Mouse (Mus musculus) MEL (cell line): ENCODE measurements around the gene Nos1ap.

Experiments
- BHLHE40 ChIP-seq: IDR thresholded peaks from 2 replicates; pipeline ENCODE4 v1.6.1; 2012; ENCODE audit warnings: low read depth, mild to moderate bottlenecking, inconsistent platforms, low read length, improper control_type of control experiment, borderline replicate concordance
- CHD1 ChIP-seq: IDR thresholded peaks from 2 replicates; pipeline ENCODE4 v1.6.1; 2012; ENCODE audit warnings: low read depth, mild to moderate bottlenecking, inconsistent platforms, low read length, improper control_type of control experiment
- CTCF ChIP-seq, 3 experiments: IDR thresholded peaks in 2 of 3; conservative IDR thresholded peaks in 1 of 3; 2 replicates each; pipeline ENCODE4 v1.5.1; 2011 to 2012; ENCODE audit warnings: low read length in 3 of 3, low read depth in 2 of 3, mild to moderate bottlenecking in 2 of 3, improper control_type of control experiment in 1 of 3, inconsistent platforms in 1 of 3, mixed read lengths in 1 of 3, moderate library complexity in 1 of 3; ENCODE audit not compliant: control insufficient read depth in 1 of 3, insufficient read depth in 1 of 3, poor library complexity in 1 of 3, severe bottlenecking in 1 of 3
- E2F4 ChIP-seq: IDR thresholded peaks from 2 replicates; pipeline ENCODE4 v1.6.1; 2011; ENCODE audit warnings: low read depth, low read length, improper control_type of control experiment, borderline replicate concordance
- EP300 ChIP-seq, 2 experiments: IDR thresholded peaks; 2 replicates each; pipeline ENCODE4 v1.6.1; 2011; ENCODE audit warnings: improper control_type of control experiment in 2 of 2, low read length in 2 of 2, low read depth in 1 of 2, mild to moderate bottlenecking in 1 of 2
- GATA1 ChIP-seq: IDR thresholded peaks from 2 replicates; pipeline ENCODE4 v1.6.1; 2011; ENCODE audit warnings: low read depth, low read length, improper control_type of control experiment
- HCFC1 ChIP-seq: IDR thresholded peaks from 2 replicates; pipeline ENCODE4 v1.6.1; 2012; ENCODE audit warnings: low read depth, mild to moderate bottlenecking, inconsistent platforms, low read length, improper control_type of control experiment, moderate library complexity
- NELFE ChIP-seq: IDR thresholded peaks from 2 replicates; pipeline ENCODE4 v1.6.1; 2011; ENCODE audit warnings: low read depth, low read length, improper control_type of control experiment
- POLR2A ChIP-seq, 2 experiments: IDR thresholded peaks; 2 replicates each; pipeline ENCODE4 v1.6.1; 2011 to 2012; ENCODE audit warnings: low read length in 2 of 2, mild to moderate bottlenecking in 2 of 2, control low read depth in 1 of 2, improper control_type of control experiment in 1 of 2, low read depth in 1 of 2, moderate library complexity in 1 of 2; ENCODE audit not compliant: control insufficient read depth in 1 of 2, insufficient read depth in 1 of 2, poor library complexity in 1 of 2
- POLR2AphosphoS2 ChIP-seq: IDR thresholded peaks from 2 replicates; pipeline ENCODE4 v1.6.1; 2011; ENCODE audit warnings: low read length, improper control_type of control experiment
- SMC3 ChIP-seq: IDR thresholded peaks from 2 replicates; pipeline ENCODE4 v1.6.1; 2011; ENCODE audit warnings: low read depth, low read length, improper control_type of control experiment
- USF2 ChIP-seq, 2 experiments: IDR thresholded peaks; 2 replicates each; pipeline ENCODE4 v1.6.1; 2011 to 2012; ENCODE audit warnings: improper control_type of control experiment in 2 of 2, low read length in 2 of 2, borderline replicate concordance in 1 of 2, inconsistent platforms in 1 of 2, low read depth in 1 of 2, mild to moderate bottlenecking in 1 of 2; ENCODE audit not compliant: insufficient read depth in 1 of 2
- ZNF384 ChIP-seq: IDR thresholded peaks from 2 replicates; pipeline ENCODE4 v1.6.1; 2012; ENCODE audit warnings: low read depth, mild to moderate bottlenecking, inconsistent platforms, low read length, improper control_type of control experiment

DNA sequence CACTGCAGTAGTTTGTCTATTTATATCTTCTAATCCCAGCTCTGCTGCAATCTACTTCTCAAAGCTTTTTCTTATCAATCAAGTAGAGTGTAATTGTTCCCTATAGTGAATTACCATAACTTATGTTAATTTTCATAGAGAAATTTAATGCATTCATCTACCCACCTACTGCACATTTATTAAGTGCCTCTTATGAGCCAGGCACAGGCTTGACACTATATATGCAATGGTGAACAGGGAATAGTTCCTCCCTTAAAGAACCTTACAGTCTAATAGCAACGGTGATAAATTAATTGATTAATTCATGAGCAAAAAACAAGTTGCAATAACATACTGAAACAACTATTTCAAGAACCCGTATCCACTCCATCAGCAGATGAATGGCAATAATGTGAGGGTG, 215.9 kb downstream of the Nos1ap start:
- TF ChIP-seq CTCF (IDR thresholded peaks at IDR 0.05 in 2 of 3, conservative IDR thresholded peaks at IDR 0.05 in 1 of 3; ENCODE audit: control insufficient read depth in 1 of 3, insufficient read depth in 1 of 3, low read depth in 2 of 3, low read length in 3 of 3, poor library complexity in 1 of 3, severe bottlenecking in 1 of 3): no peak
- TF ChIP-seq POLR2A (IDR thresholded peaks at IDR 0.05; ENCODE audit: control insufficient read depth in 1 of 2, insufficient read depth in 1 of 2, low read depth in 1 of 2, low read length in 2 of 2, poor library complexity in 1 of 2): no peak
- TF ChIP-seq E2F4: no peak
- TF ChIP-seq CHD1: no peak
- no peak for TF ChIP-seq EP300 (IDR thresholded peaks at IDR 0.05; ENCODE audit: low read depth in 1 of 2, low read length in 2 of 2)
- TF ChIP-seq SMC3: no peak
- TF ChIP-seq ZNF384: no peak
- no peak for TF ChIP-seq USF2 (IDR thresholded peaks at IDR 0.05; ENCODE audit: borderline replicate concordance in 1 of 2, insufficient read depth in 1 of 2, low read depth in 1 of 2, low read length in 2 of 2)
- TF ChIP-seq BHLHE40: no peak
- no peak for TF ChIP-seq NELFE
- no peak for TF ChIP-seq POLR2AphosphoS2
- TF ChIP-seq GATA1: no peak
- no peak for TF ChIP-seq HCFC1
